Mouse (Mus musculus): ENCODE measurements around the gene Hist1h3g. TPM values are rescaled to one million over a fixed set of nuclear protein-coding genes. Genes with fewer than 3 reads are reported as not detected.
A peak's percentile ranks its signal among the peaks of the same experiment; 100 is the strongest.

Gene Hist1h3g
- total RNA-seq, 4 experiments from 2014 or later = 3.4 to 5.0 (median 3.8) TPM

DNA sequence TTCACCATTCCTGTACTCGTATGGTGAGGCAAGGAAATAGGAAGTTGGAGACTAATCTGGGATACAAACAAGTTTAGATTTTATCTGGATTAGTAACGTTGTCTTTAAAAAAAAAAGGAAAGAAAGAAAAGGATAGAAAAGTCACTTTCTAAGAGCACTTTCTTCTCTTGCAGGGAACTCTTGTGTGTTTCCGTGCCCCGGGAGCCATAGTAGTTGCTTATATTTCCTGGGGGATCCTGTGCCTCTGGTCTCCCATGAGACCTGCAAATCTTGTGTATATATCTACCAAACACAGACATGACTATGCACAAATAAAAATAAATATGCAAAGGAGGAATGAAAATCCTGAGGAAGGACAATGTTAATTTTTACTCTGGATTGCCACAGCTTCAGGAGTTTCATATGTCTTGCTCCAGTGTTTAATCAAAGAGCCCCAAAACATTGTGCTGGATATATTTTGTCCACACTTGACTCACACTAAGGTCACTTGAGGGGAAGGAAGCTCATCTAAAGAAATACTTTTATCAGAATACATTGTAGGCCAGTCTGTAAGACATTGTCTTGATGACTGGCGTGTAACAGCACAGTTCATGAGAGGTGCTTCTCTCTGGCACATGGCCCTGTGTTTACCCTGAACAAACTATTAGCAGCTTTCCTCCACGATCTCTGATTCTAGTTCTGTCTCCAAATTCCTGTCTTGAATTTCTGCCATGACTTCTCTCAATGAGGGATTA is 41.9 kb downstream of the Hist1h3g start:
- no peak for DNase-seq (ENCODE audit: low spot score)

DNA sequence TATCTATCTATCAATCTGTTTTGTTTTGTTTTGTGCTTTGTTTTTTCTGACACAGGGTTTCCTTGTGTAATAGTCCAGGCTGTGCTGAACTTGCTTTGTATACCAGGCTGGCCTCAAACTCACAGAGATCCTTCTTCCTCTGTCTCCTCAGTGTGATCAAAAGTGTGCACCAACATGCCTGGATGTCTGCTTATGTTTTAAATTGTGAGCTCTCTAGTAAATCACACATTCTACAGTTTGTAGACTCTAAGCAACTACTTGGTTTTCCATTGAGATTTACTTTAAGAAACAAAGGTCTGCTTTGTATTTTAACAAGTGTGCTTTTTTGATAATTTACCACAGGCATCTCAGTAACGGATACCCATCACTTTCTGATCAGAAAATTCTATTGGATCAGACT is 42.6 kb downstream of the Hist1h3g start:
- DNase-seq (ENCODE audit: low spot score) = no peak

DNA sequence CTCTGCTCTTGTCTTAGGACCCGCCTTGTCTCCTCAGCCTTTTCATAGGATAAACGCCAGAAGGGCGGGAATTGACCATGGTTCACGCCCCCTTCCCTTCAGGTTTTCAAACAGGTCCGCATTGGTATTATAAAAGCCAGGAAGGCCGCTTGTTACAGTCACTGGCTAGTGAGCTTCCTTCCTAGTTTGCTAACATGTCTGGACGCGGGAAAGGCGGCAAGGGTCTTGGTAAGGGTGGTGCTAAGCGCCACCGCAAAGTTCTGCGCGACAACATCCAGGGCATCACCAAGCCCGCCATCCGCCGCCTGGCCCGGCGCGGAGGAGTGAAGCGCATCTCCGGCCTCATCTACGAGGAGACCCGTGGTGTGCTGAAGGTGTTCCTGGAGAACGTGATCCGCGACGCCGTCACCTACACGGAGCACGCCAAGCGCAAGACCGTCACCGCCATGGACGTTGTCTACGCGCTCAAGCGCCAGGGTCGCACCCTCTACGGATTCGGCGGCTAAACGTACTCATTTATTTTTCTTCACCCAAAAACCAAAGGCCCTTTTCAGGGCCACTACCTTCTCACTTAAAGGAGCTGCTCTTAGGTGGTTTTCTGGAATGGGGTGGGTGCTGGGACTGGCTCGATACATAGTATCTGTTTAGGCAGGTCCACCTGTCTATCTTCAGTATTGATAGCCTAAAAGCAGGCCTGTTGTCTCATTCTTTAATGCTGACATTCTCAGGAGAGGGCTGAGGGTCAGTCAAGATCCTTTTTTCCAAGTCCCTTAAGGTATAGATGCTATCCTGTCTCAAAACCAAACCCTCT is 46.4 kb downstream of the Hist1h3g start, which contains the start of gene Hist1h4d:
Gene Hist1h4d (plus strand): TSS at position 191 of the 811 bp plus-strand sequence.
- peak; percentile 100 for DNase-seq (ENCODE audit: low spot score)

DNA sequence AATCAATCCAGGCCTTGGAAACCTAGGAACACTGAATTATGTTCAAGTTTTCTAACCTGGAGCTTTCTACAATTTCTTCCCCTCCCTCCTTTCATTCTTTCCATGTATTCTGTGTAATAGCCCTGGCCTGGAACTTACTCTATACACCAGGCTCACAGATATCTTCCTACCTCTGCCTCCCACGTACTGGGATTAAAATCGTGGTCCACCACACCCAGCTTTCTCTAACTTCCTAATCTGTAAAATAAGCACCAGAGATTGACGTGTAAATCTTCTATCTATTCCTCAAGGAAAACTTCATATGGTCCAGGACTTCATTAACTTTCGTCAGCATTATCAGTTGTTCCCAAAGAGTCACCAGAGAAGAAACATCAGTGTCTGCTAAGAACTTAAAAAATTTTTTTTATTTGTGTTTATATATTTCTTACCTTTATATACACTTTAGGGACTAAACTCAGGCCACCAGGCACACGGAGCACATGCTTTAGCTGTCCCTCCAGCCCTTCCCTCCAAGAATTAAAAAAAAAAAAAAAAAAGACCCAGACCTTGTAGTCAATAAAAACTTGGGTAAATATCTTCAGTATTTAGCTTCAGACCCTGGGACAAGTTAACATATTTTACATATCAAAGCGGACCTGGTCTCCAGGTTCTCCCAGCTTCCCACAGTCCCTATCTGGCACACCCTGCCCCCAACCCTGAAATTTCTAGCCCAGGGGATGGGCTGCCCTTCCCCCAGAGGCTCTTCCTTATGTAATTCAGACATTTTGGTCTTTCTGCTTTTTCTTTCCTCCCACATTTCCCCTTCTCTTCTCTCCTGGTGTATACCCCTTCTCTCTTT is 47.2 kb downstream of the Hist1h3g start:
- DNase-seq (ENCODE audit: low spot score) = no peak

DNA sequence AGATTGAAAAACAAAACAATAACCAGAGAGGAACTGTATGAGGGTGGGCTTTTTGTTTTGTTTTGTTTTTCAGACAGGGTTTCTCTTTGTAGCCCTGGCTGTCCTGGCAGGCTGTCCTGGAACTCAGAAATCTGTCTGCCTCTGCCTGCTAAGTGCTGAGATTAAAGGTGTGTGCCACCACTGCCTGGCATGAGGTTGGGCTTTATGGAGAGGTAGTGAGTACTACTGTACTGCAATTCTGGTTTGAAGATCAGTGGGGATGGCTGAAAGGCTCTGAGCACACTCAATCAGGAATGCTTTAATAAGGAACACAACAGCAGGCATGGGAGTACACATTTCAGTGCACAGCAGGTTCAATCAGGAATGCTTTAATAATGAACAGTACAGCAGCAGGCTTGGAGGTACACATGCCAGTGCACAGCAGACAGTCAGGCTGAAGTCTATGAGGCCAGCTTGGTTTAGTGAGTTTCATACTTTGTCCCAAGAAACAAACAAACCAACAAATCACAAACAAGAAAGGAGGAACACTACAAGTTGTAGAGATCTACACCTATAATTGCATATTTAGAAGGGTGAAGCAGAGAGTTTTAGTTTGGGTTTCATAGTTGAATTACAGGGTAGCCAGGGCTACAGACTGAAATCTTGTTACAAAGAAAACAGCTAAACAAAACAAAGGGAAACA is 48.3 kb downstream of the Hist1h3g start:
- no peak for DNase-seq (ENCODE audit: low spot score)

DNA sequence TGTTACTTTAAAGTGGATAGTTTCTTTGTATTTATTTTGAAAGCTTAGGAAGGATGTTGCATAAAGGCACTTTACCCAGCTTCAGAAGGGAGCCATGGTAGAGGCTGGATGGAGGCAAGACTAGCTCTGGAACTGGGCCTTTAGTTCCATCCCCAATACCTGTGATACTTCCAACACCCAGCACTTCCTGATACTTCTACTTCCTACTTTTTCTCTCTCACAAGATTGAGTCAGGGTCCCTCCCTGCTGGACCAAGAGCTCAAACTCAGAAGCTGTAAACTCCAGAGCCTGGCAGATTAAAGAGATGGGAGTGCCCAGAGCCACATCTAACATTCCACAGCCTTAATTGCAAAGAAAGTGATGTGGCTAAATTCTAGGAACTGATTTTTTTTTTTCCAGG is 49.1 kb downstream of the Hist1h3g start:
- no peak for DNase-seq (ENCODE audit: low spot score)

GRCm38 (mm10) chr13:23585029-23585441 is 49.8 kb downstream of the Hist1h3g start:
- DNase-seq (ENCODE audit: low spot score) = peak; percentile 79

Small RNA genes within 50 kb of the gene (microRNA-seq; reads per million reads assigned to microRNA genes)
- not detected for gene Gm44297
- not detected for gene Gm44359
- gene Gm44394 = not detected
- gene n-TStga1 = not detected

Other genes starting within 250 kb of the Hist1h3g start
- gene Zfp322a, start 166.2 kb upstream of the Hist1h3g start, total RNA-seq (2022) = 10 to 100 TPM; 12.3 to 15.4 (median 14.7) TPM
- gene Abt1, start 111.6 kb upstream of the Hist1h3g start, total RNA-seq (2022) = 1 to 10 TPM; 4.1 to 4.8 (median 4.7) TPM
- gene Btn1a1, start 69.5 kb upstream of the Hist1h3g start, total RNA-seq (2022) = not detected
- gene Btn2a2, start 46.6 kb upstream of the Hist1h3g start, total RNA-seq (2022) = not detected
- 100 to 1,000 TPM; 231 to 254 (median 246) TPM for gene Hist1h4h, start 4.4 kb upstream of the Hist1h3g start, total RNA-seq (2022)
- 10 to 100 TPM in 1 of 4 experiments, 1 to 10 TPM in 3; 2.4 to 17.9 (median 5.5) TPM for gene Hist1h2af, start 1.5 kb upstream of the Hist1h3g start, total RNA-seq (2022)
- gene Hist1h2bh, start 8.0 kb downstream of the Hist1h3g start, total RNA-seq (2022) = 1 to 10 TPM in 2 of 4 experiments, under 1 TPM in 2; 0.91 to 1.3 (median 1.1) TPM
- gene Hist1h3f, start 8.6 kb downstream of the Hist1h3g start, total RNA-seq (2022) = 1 to 10 TPM; 4.6 to 6.3 (median 5.7) TPM
- 10 to 100 TPM; 18.8 to 31.0 (median 26.5) TPM for gene Hist1h4f, start 16.2 kb downstream of the Hist1h3g start, total RNA-seq (2022)
- 1 to 10 TPM; 1.2 to 1.5 (median 1.4) TPM for gene Hist1h1d, start 17.8 kb downstream of the Hist1h3g start, total RNA-seq (2022)
- 10 to 100 TPM; 13.1 to 17.7 (median 13.5) TPM for gene Hist1h3e, start 26.9 kb downstream of the Hist1h3g start, total RNA-seq (2022)
- 1 to 10 TPM in 3 of 4 experiments, not detected in 1; 1.4 to 4.9 (median 1.6) TPM for gene Hist1h2ae, start 35.8 kb downstream of the Hist1h3g start, total RNA-seq (2022)
- 10 to 100 TPM; 18.1 to 34.4 (median 24.0) TPM for gene Hist1h2bg, start 36.0 kb downstream of the Hist1h3g start, total RNA-seq (2022)
- gene Hist1h2bf, start 38.8 kb downstream of the Hist1h3g start, total RNA-seq (2022) = 10 to 100 TPM in 2 of 4 experiments, 1 to 10 TPM in 2; 5.9 to 13.7 (median 10.7) TPM
- gene Hist1h2ad, start 39.0 kb downstream of the Hist1h3g start, total RNA-seq (2022) = 1 to 10 TPM; 1.8 to 4.3 (median 2.7) TPM
- gene Hist1h3d, start 40.3 kb downstream of the Hist1h3g start, total RNA-seq (2022) = 1 to 10 TPM; 1.1 to 4.0 (median 2.0) TPM
- gene Hist1h4d, start 46.2 kb downstream of the Hist1h3g start, total RNA-seq (2022) = 10 to 100 TPM; 42.4 to 50.0 (median 46.1) TPM
- 10 to 100 TPM; 11.6 to 13.8 (median 12.6) TPM for gene Hist1h2be, start 85.7 kb downstream of the Hist1h3g start, total RNA-seq (2022)
- gene Hist1h1e, start 87.1 kb downstream of the Hist1h3g start, total RNA-seq (2022) = 10 to 100 TPM; 27.4 to 44.8 (median 35.5) TPM
- gene Hist1h2ac, start 148.5 kb downstream of the Hist1h3g start, total RNA-seq (2022) = 1 to 10 TPM; 1.1 to 1.6 (median 1.3) TPM
- gene Hist1h2bc, start 148.8 kb downstream of the Hist1h3g start, total RNA-seq (2022) = 10 to 100 TPM; 74.6 to 82.2 (median 76.6) TPM
- under 1 TPM in 1 of 4 experiments, not detected in 3; 0.30 TPM for gene Hist1h1t, start 160.4 kb downstream of the Hist1h3g start, total RNA-seq (2022)
- 10 to 100 TPM; 37.9 to 55.9 (median 45.3) TPM for gene Hist1h4c, start 163.0 kb downstream of the Hist1h3g start, total RNA-seq (2022)
- gene Hfe, start 175.4 kb downstream of the Hist1h3g start, total RNA-seq (2022) = 10 to 100 TPM; 58.1 to 66.0 (median 61.5) TPM
- 100 to 1,000 TPM; 145 to 209 (median 187) TPM for gene Hist1h1c, start 203.4 kb downstream of the Hist1h3g start, total RNA-seq (2022)
- 1 to 10 TPM in 2 of 4 experiments, under 1 TPM in 1, not detected in 1; 0.82 to 5.6 (median 2.3) TPM for gene Hist1h3c, start 210.2 kb downstream of the Hist1h3g start, total RNA-seq (2022)
- 1 to 10 TPM; 2.6 to 6.9 (median 4.0) TPM for gene Hist1h2bb, start 211.3 kb downstream of the Hist1h3g start, total RNA-seq (2022)
- 1 to 10 TPM in 3 of 4 experiments, not detected in 1; 2.4 to 8.4 (median 4.0) TPM for gene Hist1h2ab, start 215.7 kb downstream of the Hist1h3g start, total RNA-seq (2022)
- 10 to 100 TPM in 1 of 4 experiments, 1 to 10 TPM in 3; 2.4 to 16.9 (median 4.5) TPM for gene Hist1h3b, start 216.8 kb downstream of the Hist1h3g start, total RNA-seq (2022)
- gene Hist1h4b, start 221.6 kb downstream of the Hist1h3g start, total RNA-seq (2022) = 1 to 10 TPM; 5.4 to 9.6 (median 6.8) TPM
- 10 to 100 TPM in 1 of 4 experiments, 1 to 10 TPM in 3; 4.1 to 10.2 (median 5.4) TPM for gene Hist1h4a, start 225.8 kb downstream of the Hist1h3g start, total RNA-seq (2022)
- 1 to 10 TPM; 1.8 to 10.0 (median 6.6) TPM for gene Hist1h3a, start 227.0 kb downstream of the Hist1h3g start, total RNA-seq (2022)
- gene Hist1h1a, start 228.2 kb downstream of the Hist1h3g start, total RNA-seq (2022) = 1 to 10 TPM; 3.3 to 5.0 (median 4.0) TPM
- gene Trim38, start 234.5 kb downstream of the Hist1h3g start, total RNA-seq (2022) = not detected